Mouse (Mus musculus) kidney, postnatal 10 days (tissue): ENCODE data around the gene Batf.
A peak's percentile ranks its signal among the peaks of the same experiment; 100 is the strongest.

Experiments
- DNase-seq: peaks from one replicate; pipeline ENCODE4 v3.0.0; 2021; ENCODE audit warnings: mixed read lengths

The Batf gene

DNA sequence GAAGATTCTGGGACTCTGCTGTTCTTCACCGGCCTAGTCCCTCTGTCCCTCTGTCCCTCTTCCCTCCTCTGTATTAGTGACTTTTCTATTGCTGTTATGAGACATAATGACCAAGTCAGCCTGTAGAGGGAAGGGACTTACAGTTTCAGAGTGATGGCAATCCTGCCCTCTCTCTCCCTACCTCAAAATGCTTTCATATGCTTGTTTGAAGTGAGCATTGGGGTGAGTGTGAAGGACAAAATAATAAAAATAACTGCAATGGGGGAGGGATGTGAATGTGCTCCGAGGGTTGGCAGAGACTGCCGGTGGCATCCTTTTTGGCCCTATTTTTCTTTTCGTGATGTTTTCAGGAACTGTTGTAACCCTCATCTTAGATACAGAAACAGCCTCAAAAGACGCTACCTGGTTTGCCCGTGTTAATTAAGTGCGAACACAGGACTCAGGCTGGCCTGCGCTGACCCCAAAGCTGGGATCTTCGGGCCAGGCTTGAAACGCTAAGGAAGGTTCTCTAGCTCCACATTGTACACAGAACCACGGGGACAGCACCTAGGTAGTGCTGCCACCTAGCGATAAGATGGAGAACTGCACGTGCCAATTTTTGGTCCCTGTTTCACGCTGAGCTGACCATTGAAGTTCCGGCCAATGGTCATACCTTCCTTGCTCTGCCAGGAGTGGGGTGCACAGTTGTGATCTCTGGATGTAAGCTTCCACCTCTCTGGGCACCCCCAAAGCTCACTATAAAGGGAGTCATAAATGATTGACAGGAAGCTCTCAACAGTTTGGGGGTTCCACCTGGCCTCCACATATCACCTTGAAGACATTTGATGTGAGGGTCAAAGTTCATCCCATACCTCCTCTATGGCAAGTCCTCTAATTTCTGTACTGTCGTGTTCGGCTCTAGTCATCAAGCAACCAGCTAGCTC is 42.8 kb downstream of the Batf start:
- peak; percentile 82 for DNase-seq

DNA sequence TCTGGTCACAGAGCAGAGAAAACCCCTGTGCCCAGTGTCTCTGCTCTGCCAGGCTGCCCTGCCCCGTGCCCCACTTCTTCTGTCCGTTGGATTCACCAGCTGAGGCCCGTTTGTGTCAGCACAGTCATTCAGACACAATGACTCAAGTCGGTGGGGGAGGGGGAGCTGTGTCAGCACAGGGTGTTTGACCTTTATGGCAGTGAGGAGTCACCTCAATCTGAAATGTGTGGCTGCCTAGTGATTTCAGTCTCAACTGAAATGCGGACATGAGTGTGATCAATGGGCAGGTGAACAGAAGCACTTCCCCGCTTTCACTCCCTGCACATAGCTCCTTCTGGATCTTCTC is 43.4 kb downstream of the Batf start:
- DNase-seq: peak; percentile 23

DNA sequence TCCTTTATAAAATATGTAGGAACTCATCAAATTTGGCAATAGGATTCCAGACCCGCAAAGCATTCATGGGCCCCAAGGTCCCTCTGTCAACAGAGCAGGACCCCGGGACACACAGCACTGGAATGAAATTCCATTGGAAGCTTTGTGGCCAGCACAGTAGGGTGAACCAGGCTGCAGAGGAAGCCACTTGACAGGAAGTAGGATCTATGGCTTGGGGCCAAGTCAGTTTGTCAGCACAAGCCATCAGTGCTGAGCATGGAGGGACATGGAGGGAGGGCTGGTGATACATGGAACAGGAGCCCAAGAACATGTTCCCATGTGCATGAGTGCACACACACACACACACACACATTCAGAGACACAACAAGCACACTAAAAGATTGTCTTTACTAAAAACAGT is 49.7 kb downstream of the Batf start:
- DNase-seq: peak; percentile 71

DNA sequence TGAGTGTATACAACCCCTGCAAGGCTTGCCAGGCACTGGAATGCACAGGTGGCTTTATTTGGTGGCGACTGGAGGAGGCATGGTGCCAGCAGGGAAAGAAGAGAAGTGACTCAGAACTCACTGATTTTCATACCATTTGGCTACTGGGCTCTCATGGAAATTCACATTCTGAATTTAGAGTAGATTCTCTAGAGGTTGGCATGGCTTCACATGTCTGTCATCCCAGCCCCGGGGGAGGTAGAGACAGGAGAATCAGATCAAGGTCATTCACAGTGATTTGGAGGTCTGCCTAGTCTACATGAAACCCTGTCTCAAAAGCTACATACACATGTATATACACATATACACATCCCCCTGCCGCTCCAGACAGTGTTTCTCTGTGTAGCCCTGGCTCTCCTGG is 50.5 kb downstream of the Batf start:
- no peak for DNase-seq

DNA sequence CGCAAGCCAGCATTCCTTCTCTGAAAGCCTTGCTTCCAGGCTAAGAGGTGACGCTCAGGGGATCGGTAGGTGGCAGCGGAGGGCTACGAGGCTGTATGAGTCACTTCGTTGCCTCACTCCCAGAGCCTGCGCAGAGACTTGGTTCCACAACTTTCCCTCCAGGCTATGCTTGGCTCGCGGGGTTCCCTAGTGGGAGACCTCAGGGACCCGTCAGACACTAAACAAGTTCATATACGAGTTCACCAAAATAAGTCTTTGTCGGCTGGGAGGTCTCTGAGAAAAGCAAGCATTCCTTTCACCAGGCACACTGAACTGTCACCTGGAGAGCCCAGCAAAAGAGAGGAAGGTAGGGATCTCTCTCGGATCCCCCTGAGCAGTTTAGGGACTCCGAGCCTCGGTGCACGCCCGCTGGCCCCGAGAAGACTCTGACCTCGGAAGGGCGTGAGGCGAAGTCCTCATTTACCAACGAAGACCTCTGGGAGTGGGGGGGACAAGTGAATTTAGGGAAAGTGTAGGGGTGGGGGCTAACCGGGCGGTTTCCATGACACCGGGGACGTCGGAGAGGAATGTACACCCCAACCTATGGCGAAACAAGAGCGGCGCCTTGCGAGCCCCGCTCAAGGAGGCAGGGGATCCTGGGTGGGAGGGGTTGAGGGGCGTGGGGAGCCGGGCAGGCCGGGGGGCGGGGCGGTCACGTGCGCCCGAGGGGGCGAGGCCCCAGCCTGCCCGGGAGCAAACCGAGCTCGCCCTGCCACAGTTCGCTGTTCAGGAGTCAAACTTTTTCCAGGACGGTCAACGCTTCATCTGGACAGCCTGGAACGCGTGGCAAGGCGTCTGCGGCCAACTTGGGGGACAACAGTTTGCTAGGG is 59.6 kb downstream of the Batf start, which contains the start of gene Flvcr2:
Gene Flvcr2, plus strand, starts transcription at position 713 of the 869 bp plus-strand sequence.
- DNase-seq: peak; percentile 92

GRCm38 (mm10) chr12:85746696-85747219 is 60.3 kb downstream of the Batf start:
- peak; percentile 32 for DNase-seq

DNA sequence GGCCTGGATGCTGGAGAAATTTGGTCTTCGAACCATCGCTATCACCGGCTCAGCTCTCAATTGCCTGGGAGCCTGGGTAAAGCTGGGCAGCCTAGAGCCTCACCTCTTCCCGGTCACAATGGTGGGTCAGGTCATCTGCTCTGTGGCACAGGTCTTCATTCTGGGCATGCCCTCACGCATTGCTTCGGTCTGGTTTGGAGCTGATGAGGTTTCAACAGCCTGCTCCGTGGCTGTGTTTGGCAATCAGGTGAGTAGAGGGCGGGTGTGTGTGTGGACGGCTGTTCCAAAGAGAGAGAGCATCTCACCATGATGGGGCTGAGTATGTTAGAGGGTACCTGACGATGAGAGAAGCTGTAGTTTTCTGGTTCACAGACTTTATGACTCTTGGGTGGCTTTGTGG is 60.9 kb downstream of the Batf start:
- DNase-seq: no peak

- peak; percentile 53 for DNase-seq
Measured at GRCm38 (mm10) chr12:85749861-85750260, 63.4 kb downstream of the Batf start.

- no peak for DNase-seq
Measured at GRCm38 (mm10) chr12:85752116-85752515, 65.6 kb downstream of the Batf start.

DNA sequence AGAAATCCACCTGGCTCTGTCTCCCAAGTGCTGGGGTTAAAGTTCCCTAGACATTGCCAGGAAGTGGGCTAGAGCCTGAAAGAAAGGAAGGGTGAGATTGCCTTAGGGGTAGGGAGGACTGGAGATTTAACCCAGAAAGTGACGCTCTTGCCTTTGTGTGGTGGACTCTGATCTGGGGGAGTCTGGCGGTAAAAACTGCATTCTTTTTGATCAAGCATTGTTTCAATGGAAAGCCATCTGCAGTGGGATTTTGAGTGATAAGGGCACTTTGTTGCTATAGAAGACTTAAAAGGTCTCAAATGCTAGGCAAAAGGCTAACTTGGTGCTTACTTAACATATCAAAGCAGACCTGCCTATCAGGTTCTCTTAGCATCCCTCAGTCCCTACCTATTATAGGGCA is 66.8 kb downstream of the Batf start:
- no peak for DNase-seq

GRCm38 (mm10) chr12:85754611-85755265 is 68.3 kb downstream of the Batf start:
- no peak for DNase-seq

GRCm38 (mm10) chr12:85756455-85756854 is 70.0 kb downstream of the Batf start:
- DNase-seq: no peak

GRCm38 (mm10) chr12:85757074-85757473 is 70.6 kb downstream of the Batf start:
- no peak for DNase-seq
